Mouse (Mus musculus) ovary, postnatal 14 days (tissue): ENCODE data around the gene Rhbdl3.
"Not testable (repeated sequence)": the region's sequence is repeated elsewhere in the genome, so short reads cannot be mapped to it uniquely, and the experiment has no call there.

Experiments used
- DNase-seq: peaks from one replicate; pipeline ENCODE4 v3.0.0; 2022; ENCODE audit warnings: low spot score

Rhbdl3 gene

GRCm38 (mm10) chr11:80313462-80313861, 12.8 kb downstream of the Rhbdl3 start:
- no peak for DNase-seq

GRCm38 (mm10) chr11:80313944-80314343, 13.2 kb downstream of the Rhbdl3 start:
- DNase-seq, result no peak

- DNase-seq, result no peak
These were observed 15.3 kb downstream of the Rhbdl3 start for GRCm38 (mm10) chr11:80315743-80316639.

- DNase-seq, result no peak
These were observed 22.5 kb downstream of the Rhbdl3 start for GRCm38 (mm10) chr11:80323255-80323654.

- no peak for DNase-seq
These were observed 23.9 kb downstream of the Rhbdl3 start for GRCm38 (mm10) chr11:80324636-80325035.

- DNase-seq, result no peak
These were observed 32.1 kb downstream of the Rhbdl3 start for GRCm38 (mm10) chr11:80332709-80333400.

GRCm38 (mm10) chr11:80335609-80336350, 35.1 kb downstream of the Rhbdl3 start:
- DNase-seq, result no peak

GRCm38 (mm10) chr11:80336351-80336730, 35.6 kb downstream of the Rhbdl3 start:
- no peak for DNase-seq

GRCm38 (mm10) chr11:80342482-80342881, 41.8 kb downstream of the Rhbdl3 start:
- DNase-seq, result no peak

GRCm38 (mm10) chr11:80351832-80352430, 51.2 kb downstream of the Rhbdl3 start:
- peak; percentile 87 for DNase-seq

GRCm38 (mm10) chr11:80354832-80355231, 54.1 kb downstream of the Rhbdl3 start:
- DNase-seq, result no peak

GRCm38 (mm10) chr11:80368949-80369348, 68.2 kb downstream of the Rhbdl3 start:
- no peak for DNase-seq

GRCm38 (mm10) chr11:80376651-80377050, 75.9 kb downstream of the Rhbdl3 start:
- DNase-seq, result no peak

- DNase-seq, result peak; percentile 76
These were observed 77.2 kb downstream of the Rhbdl3 start, which contains the start of gene 5730455P16Rik for GRCm38 (mm10) chr11:80377712-80378451. 5730455P16Rik (minus strand) TSS chr11:80378034.

GRCm38 (mm10) chr11:80378452-80379068, 77.8 kb downstream of the Rhbdl3 start:
- not testable (repeated sequence) for DNase-seq

- not testable (repeated sequence) for DNase-seq
These were observed 78.5 kb downstream of the Rhbdl3 start for GRCm38 (mm10) chr11:80379184-80379583.

GRCm38 (mm10) chr11:80382626-80383018, 81.9 kb downstream of the Rhbdl3 start:
- DNase-seq, result peak; percentile 27

GRCm38 (mm10) chr11:80383019-80383625, 82.4 kb downstream of the Rhbdl3 start, which contains the start of gene Zfp207:
Zfp207 (plus strand) TSS chr11:80383279.
- peak; percentile 92 for DNase-seq

GRCm38 (mm10) chr11:80383626-80384046, 82.9 kb downstream of the Rhbdl3 start:
- DNase-seq, result no peak

GRCm38 (mm10) chr11:80384461-80384860, 83.7 kb downstream of the Rhbdl3 start:
- DNase-seq, result no peak
